8 mouse cellular contexts compared by ENCODE assay signal in genomic region chr5:117938182-117938581, GRCm38 (mm10). TPM values are rescaled to one million over a fixed set of nuclear protein-coding genes. Genes with fewer than 3 reads are reported as not detected.
DNase-seq lines count a peak whose midpoint lies in the region; ATAC-seq and TF ChIP-seq lines count a peak whose summit lies in the region.

No protein-coding gene starts in this region.

- no peak overlapping the region for H3K27ac ChIP-seq in layer of hippocampus, adult 2 months
- H3K27ac ChIP-seq in forebrain, embryonic 14.5 days (ENCODE audit: low read depth, low read length) = no peak overlapping the region
- no peak overlapping the region for H3K27ac ChIP-seq in hindbrain, embryonic 12.5 days
- no peak overlapping the region for H3K27ac ChIP-seq in limb, embryonic 12.5 days
- H3K27ac ChIP-seq in midbrain, embryonic 12.5 days (replicated peaks) = no peak overlapping the region
- H3K27ac ChIP-seq in stomach, embryonic 14.5 days (ENCODE audit: low read length) = no peak overlapping the region

- H3K36me3 ChIP-seq in forebrain, embryonic 14.5 days (ENCODE audit: control insufficient read depth, insufficient read depth, low read length) = no peaks in the 10 kb centered on the region
- H3K36me3 ChIP-seq in hindbrain, embryonic 12.5 days = no peaks in the 10 kb centered on the region
- no peaks in the 10 kb centered on the region for H3K36me3 ChIP-seq in limb, embryonic 12.5 days
- H3K36me3 ChIP-seq in midbrain, embryonic 12.5 days = no peaks in the 10 kb centered on the region
- H3K36me3 ChIP-seq in stomach, embryonic 14.5 days (ENCODE audit: control insufficient read depth, insufficient read depth, low read length) = no peaks in the 10 kb centered on the region

- ATAC-seq in forebrain, embryonic 14.5 days = no peak
- ATAC-seq in hindbrain, embryonic 12.5 days (ENCODE audit: low FRiP score) = no peak
- peak; percentile 73 for ATAC-seq in limb, embryonic 12.5 days (ENCODE audit: insufficient number of reproducible peaks, insufficient read depth, low FRiP score, low TSS enrichment, low read depth)
- no peak for ATAC-seq in midbrain, embryonic 12.5 days (ENCODE audit: low FRiP score, low read depth)
- ATAC-seq in stomach, embryonic 14.5 days (ENCODE audit: insufficient number of reproducible peaks, insufficient read depth, low FRiP score, low read depth) = peak; percentile 63; the same call in 1 of the 2 replicates

- H3K4me1 ChIP-seq in forebrain, embryonic 14.5 days (ENCODE audit: control insufficient read depth, insufficient read depth, low read length) = no peaks in the 10 kb centered on the region
- no peaks in the 10 kb centered on the region for H3K4me1 ChIP-seq in hindbrain, embryonic 12.5 days
- H3K4me1 ChIP-seq in limb, embryonic 12.5 days (replicated peaks) = no peaks in the 10 kb centered on the region; the same call in 1 of the 2 replicates
- H3K4me1 ChIP-seq in midbrain, embryonic 12.5 days = no peaks in the 10 kb centered on the region
- H3K4me1 ChIP-seq in stomach, embryonic 14.5 days (ENCODE audit: control insufficient read depth, insufficient read depth, low read length) = no peaks in the 10 kb centered on the region

- H3K9ac ChIP-seq in forebrain, embryonic 14.5 days (ENCODE audit: low read length) = no peak overlapping the region
- no peak overlapping the region for H3K9ac ChIP-seq in hindbrain, embryonic 12.5 days
- H3K9ac ChIP-seq in limb, embryonic 12.5 days (replicated peaks) = no peak overlapping the region
- H3K9ac ChIP-seq in midbrain, embryonic 12.5 days (replicated peaks) = no peak overlapping the region
- H3K9ac ChIP-seq in stomach, embryonic 14.5 days (replicated peaks; ENCODE audit: low read depth, low read length) = no peak overlapping the region

- H3K27me3 ChIP-seq in forebrain, embryonic 14.5 days (replicated peaks; ENCODE audit: control insufficient read depth, insufficient read depth, low read length) = no peaks in the 10 kb centered on the region
- peaks cover 6% of the 10 kb centered on the region; the same call in 1 of the 2 replicates for H3K27me3 ChIP-seq in hindbrain, embryonic 12.5 days
- H3K27me3 ChIP-seq in limb, embryonic 12.5 days = peaks cover 5% of the 10 kb centered on the region; the same call in 1 of the 2 replicates
- H3K27me3 ChIP-seq in midbrain, embryonic 12.5 days = peaks cover 14% of the 10 kb centered on the region; the same call in 1 of the 2 replicates
- no peaks in the 10 kb centered on the region for H3K27me3 ChIP-seq in stomach, embryonic 14.5 days (ENCODE audit: control insufficient read depth, insufficient read depth, low read length)

- H3K4me3 ChIP-seq in layer of hippocampus, adult 2 months = no peak overlapping the region
- H3K4me3 ChIP-seq in forebrain, embryonic 14.5 days (ENCODE audit: low read depth, low read length) = no peak overlapping the region
- H3K4me3 ChIP-seq in hindbrain, embryonic 12.5 days = peak overlapping the region; percentile 18
- peak overlapping the region; percentile 27 for H3K4me3 ChIP-seq in limb, embryonic 12.5 days (replicated peaks)
- H3K4me3 ChIP-seq in midbrain, embryonic 12.5 days = no peak overlapping the region
- peak overlapping the region; percentile 11; the same call in 1 of the 2 replicates for H3K4me3 ChIP-seq in stomach, embryonic 14.5 days (ENCODE audit: low read depth, low read length)

- WGBS in forebrain, embryonic 14.5 days = 14% methylated on average over 14 of the region's 14 CpGs
- 11% methylated on average over 14 of the region's 14 CpGs for WGBS in hindbrain, embryonic 12.5 days
- WGBS in limb, embryonic 12.5 days = 12% methylated on average over 14 of the region's 14 CpGs
- WGBS in midbrain, embryonic 12.5 days = 22% methylated on average over 13 of the region's 14 CpGs
- WGBS in stomach, embryonic 14.5 days = 18% methylated on average over 14 of the region's 14 CpGs

- no peaks in the 10 kb centered on the region for H3K9me3 ChIP-seq in forebrain, embryonic 14.5 days (replicated peaks; ENCODE audit: control insufficient read depth, low read length)
- H3K9me3 ChIP-seq in hindbrain, embryonic 12.5 days (replicated peaks) = no peaks in the 10 kb centered on the region
- H3K9me3 ChIP-seq in limb, embryonic 12.5 days = no peaks in the 10 kb centered on the region
- no peaks in the 10 kb centered on the region for H3K9me3 ChIP-seq in midbrain, embryonic 12.5 days
- no peaks in the 10 kb centered on the region for H3K9me3 ChIP-seq in stomach, embryonic 14.5 days (ENCODE audit: control insufficient read depth, low read depth, low read length)

- H3K4me2 ChIP-seq in forebrain, embryonic 14.5 days (ENCODE audit: low read length) = no peak overlapping the region
- peak overlapping the region; percentile 38 for H3K4me2 ChIP-seq in hindbrain, embryonic 12.5 days (replicated peaks)
- H3K4me2 ChIP-seq in limb, embryonic 12.5 days = peak overlapping the region; percentile 52
- H3K4me2 ChIP-seq in midbrain, embryonic 12.5 days (replicated peaks) = peak overlapping the region; percentile 43
- H3K4me2 ChIP-seq in stomach, embryonic 14.5 days (replicated peaks; ENCODE audit: low read depth, low read length) = peak overlapping the region; percentile 26

- peak; percentile 77 for TF ChIP-seq CTCF in layer of hippocampus, adult 2 months (conservative IDR thresholded peaks at IDR 0.05)

- peak in 1 of 2 experiments; percentile 35 for DNase-seq in layer of hippocampus, adult 2 months (ENCODE audit: low spot score in 2 of 2)
- DNase-seq in layer of hippocampus, postnatal 36 days = no peak
- DNase-seq in adrenal gland, postnatal 4 days (ENCODE audit: low spot score in 2 of 2) = peak; percentile 24 to 48
- DNase-seq in forebrain, embryonic 14.5 days (ENCODE audit: low spot score) = peak; percentile 61

RNA-seq across cellular contexts. Expression of gene Fbxo21, which starts 38.3 kb away (rescaled TPM):
- total RNA-seq in layer of hippocampus, adult 2 months (2021) = 100 to 1,000 TPM; 140 to 165 TPM
- total RNA-seq in layer of hippocampus, postnatal 36 days (2021) = 100 to 1,000 TPM; 145 to 152 TPM
- 10 to 100 TPM; 89.3 to 94.4 TPM for total RNA-seq in adrenal gland, postnatal 4 days (2021)
- polyA plus RNA-seq in forebrain, embryonic 14.5 days (2014; fragmentation: Nextera tagmentation; extraction: Ambion mirVana) = 109 and 147 TPM in 2 replicates
- polyA plus RNA-seq in hindbrain, embryonic 12.5 days (2016; fragmentation: Nextera tagmentation; extraction: Ambion mirVana) = 132 and 133 TPM in 2 replicates
- polyA plus RNA-seq in limb, embryonic 12.5 days (2016; fragmentation: Nextera tagmentation; extraction: Ambion mirVana) = 87.4 and 89.0 TPM in 2 replicates
- 146 and 153 TPM in 2 replicates for polyA plus RNA-seq in midbrain, embryonic 12.5 days (2016; fragmentation: Nextera tagmentation; extraction: Ambion mirVana)
- polyA plus RNA-seq in stomach, embryonic 14.5 days (2014; fragmentation: Nextera tagmentation; extraction: Ambion mirVana) = 69.3 and 71.7 TPM in 2 replicates

Comparison
In these comparisons a context has a peak if more than half of its experiments do, and no peak if none do; other contexts are left out.
1. DNase-seq: peak in adrenal gland, postnatal 4 days (2 of 2) and forebrain, embryonic 14.5 days (single experiment); none in layer of hippocampus, postnatal 36 days (0 of 2).
2. H3K4me3 ChIP-seq: peak in hindbrain, embryonic 12.5 days (single experiment), limb, embryonic 12.5 days (single experiment) and stomach, embryonic 14.5 days (single experiment); none in layer of hippocampus, adult 2 months (single experiment), forebrain, embryonic 14.5 days (single experiment) and midbrain, embryonic 12.5 days (single experiment).
3. ATAC-seq: peak in limb, embryonic 12.5 days (single experiment) and stomach, embryonic 14.5 days (single experiment); none in forebrain, embryonic 14.5 days (single experiment), hindbrain, embryonic 12.5 days (single experiment) and midbrain, embryonic 12.5 days (single experiment).